Mouse (Mus musculus): ENCODE measurements at regions not wholly inside any gene's neighbourhood (a gene's known extent, or its start where the extent isn't known, plus 50 kb on each side); places are given as distances from the start of the nearest gene placed in this dataset.

DNA sequence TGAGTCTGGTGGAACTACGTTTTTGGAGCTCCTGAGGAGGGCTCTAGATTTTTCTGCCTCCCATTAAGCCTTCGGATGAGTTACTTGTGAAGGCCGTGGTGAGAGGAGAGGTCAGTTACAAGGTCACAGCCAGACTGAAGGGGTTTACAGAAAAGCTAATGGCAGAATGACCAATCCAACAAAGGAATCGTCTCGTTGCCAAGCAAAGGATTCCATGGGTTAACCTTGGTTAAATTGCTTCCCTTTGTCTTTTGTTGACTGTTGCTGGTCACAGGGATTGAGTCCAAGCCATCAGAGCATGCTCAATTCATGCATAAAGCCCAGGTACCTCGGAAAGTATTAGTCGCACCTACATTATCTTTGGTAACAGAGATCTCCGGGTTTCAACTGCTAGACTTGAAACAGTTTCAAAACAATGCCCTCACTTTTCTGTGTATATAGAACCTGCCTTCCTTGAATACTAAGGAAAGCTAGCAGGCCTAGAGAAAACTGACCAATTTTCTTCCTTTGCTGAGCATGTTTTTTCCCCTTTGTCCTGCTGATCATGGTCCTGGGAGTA lies 100.3 kb downstream of the Etaa1 start:
- H3K4me3 ChIP-seq (ENCODE audit: insufficient read depth, low read length): no peak overlapping the region
- TF ChIP-seq CTCF (IDR thresholded peaks at IDR 0.05; ENCODE audit: extremely low read depth, insufficient read depth, low read length) (no peak), POLR2A (IDR thresholded peaks at IDR 0.05; ENCODE audit: extremely low read depth, insufficient read depth, low read length) (no peak)
- no peaks in the 10 kb centered on the region for H3K4me1 ChIP-seq (ENCODE audit: control insufficient read depth, insufficient read depth, low read length)
- H3K27ac ChIP-seq (ENCODE audit: insufficient read depth, low read length): no peak overlapping the region

DNA sequence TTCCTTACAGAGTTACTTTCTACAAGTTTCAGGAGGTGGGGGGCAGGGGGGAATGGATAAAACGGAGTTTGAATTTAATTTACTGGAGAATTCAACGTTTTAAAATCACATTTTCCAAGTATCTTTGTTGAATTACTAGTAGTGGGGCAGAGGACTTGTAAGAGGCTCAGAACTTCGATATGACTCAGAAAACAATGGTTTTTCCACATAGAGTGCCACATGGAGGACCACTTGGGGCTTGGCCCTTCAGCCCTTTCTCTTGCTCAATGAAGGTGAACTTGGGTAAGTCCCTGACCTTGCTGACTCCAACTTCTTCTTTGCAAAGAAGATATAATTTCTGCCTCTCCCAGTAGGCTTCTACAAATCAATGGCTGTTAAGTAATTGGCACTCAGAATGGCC lies 99.8 kb downstream of the Etaa1 start:
- H3K4me1 ChIP-seq (ENCODE audit: control insufficient read depth, insufficient read depth, low read length): no peaks in the 10 kb centered on the region
- no peak overlapping the region for H3K27ac ChIP-seq (ENCODE audit: insufficient read depth, low read length)
- H3K4me3 ChIP-seq (ENCODE audit: insufficient read depth, low read length): no peak overlapping the region
- no peak for TF ChIP-seq CTCF (IDR thresholded peaks at IDR 0.05; ENCODE audit: extremely low read depth, insufficient read depth, low read length)

DNA sequence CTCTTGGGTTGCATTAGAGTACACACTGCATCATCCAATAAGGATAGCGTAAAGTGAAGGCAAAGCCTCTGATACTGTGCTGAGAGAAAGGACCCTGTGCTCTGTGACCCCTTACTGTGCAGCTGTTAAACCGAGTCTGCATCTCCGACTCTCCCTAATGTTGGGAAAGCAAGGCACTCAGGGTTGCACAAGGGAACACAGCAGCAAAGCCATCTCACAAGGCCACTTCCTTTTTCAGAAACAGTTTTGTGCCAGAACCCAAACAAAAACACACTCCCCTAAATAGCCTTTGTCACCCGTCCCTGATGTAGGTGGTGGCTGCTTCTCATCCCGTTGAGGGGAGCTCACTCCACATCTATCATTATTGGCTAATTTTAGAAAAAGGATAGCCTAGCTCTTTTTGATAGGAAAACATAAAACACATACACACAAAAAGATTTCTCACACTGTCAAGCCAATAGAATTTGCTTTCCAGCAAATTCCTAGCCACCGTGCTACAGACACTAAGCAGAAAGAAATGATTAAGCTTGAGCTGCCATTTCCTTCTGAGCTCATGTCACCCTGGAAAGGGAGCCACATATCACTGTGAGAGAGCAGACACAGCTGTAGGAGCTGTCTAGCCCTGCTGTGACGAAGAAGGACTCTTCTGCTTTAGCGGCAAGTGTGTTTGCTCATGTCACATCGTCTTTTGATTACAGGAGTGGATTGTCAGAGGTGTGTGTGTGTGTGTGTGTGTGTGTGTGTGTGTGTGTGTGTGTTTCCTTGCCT lies 94.1 kb downstream of the Etaa1 start:
- no peak overlapping the region for H3K27ac ChIP-seq (ENCODE audit: insufficient read depth, low read length)
- TF ChIP-seq POLR2A (IDR thresholded peaks at IDR 0.05; ENCODE audit: extremely low read depth, insufficient read depth, low read length): no peak
- no peak for TF ChIP-seq CTCF (IDR thresholded peaks at IDR 0.05; ENCODE audit: extremely low read depth, insufficient read depth, low read length)
- H3K4me3 ChIP-seq (ENCODE audit: insufficient read depth, low read length): no peak overlapping the region
- H3K4me1 ChIP-seq (ENCODE audit: control insufficient read depth, insufficient read depth, low read length): no peaks in the 10 kb centered on the region

DNA sequence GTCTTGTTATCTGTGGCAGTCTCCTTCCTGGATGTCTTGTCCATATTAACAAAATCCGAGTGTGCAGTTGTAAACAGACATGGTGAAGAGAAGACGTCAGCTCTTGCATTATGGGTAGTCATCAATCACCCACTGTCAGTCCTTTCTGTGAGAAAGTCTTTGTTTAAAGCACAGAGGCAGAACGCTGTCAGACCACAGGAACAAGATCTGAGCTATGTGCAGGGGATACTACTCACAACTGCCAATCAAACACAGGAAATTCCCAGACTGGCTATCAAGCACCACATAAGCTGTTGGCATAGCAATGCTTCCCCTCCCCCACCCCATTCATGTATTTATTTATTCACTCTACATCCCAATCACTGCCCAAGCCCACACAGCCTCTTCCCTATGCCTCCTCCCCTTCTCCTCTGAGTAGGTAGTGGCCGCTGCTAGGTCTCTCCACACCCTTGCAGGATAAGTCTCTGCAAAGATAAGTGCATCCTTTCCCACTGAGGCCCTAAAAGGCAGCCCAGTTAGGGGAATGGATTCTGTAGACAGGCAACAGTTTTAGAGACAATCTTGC lies 88.8 kb downstream of the Etaa1 start:
- Histone ChIP-seq H3K4me1 (ENCODE audit: control insufficient read depth, insufficient read depth, low read length) (no peaks in the 10 kb centered on the region), H3K27ac (ENCODE audit: insufficient read depth, low read length) (no peak overlapping the region), H3K4me3 (ENCODE audit: insufficient read depth, low read length) (no peak overlapping the region)
- TF ChIP-seq CTCF (IDR thresholded peaks at IDR 0.05; ENCODE audit: extremely low read depth, insufficient read depth, low read length): no peak
- no peak for TF ChIP-seq POLR2A (IDR thresholded peaks at IDR 0.05; ENCODE audit: extremely low read depth, insufficient read depth, low read length)

DNA sequence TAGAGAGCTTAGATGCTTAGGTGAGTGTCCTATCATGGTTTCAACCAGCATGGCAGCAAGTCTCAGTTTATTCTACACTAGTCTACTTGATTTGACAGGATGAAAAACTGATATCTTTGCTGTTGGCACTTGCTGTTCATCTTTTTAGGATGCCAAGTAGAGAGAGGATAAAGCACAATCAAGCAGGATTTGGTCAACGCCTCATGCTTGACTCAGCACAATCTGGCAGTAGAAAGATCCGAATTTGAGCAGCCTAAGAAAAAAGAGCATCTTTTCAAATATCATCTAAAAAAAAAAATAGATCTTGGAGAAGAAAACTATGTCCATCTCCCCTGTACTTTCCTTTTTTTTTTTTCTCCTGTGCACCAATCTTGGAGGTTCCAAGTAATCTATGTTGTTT lies 83.0 kb downstream of the Etaa1 start:
- no peak overlapping the region for H3K4me3 ChIP-seq (ENCODE audit: insufficient read depth, low read length)
- H3K4me1 ChIP-seq (ENCODE audit: control insufficient read depth, insufficient read depth, low read length): no peaks in the 10 kb centered on the region
- H3K27ac ChIP-seq (ENCODE audit: insufficient read depth, low read length): no peak overlapping the region
- TF ChIP-seq CTCF (IDR thresholded peaks at IDR 0.05; ENCODE audit: extremely low read depth, insufficient read depth, low read length): no peak
- no peak for TF ChIP-seq POLR2A (IDR thresholded peaks at IDR 0.05; ENCODE audit: extremely low read depth, insufficient read depth, low read length)

DNA sequence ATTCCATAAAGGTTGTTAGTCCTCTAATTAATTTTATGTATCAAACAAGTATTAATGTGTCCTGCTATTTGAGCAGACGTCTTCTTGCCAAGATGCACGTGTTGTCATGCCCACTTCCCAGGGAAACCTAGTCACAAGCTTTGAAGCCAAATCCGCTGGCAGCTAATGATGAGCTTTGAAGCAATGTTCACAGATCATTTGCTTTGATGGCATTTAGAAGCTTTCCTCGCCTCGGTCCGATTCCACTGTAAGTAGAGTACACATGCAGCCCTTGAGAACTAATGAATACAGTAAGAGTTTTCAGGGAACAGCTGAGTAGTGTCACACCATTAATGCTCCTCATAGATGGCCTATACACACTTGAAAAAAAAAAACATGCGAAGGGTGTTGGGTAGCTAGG lies 81.8 kb downstream of the Etaa1 start:
- H3K4me1 ChIP-seq (ENCODE audit: control insufficient read depth, insufficient read depth, low read length): no peaks in the 10 kb centered on the region
- no peak overlapping the region for H3K27ac ChIP-seq (ENCODE audit: insufficient read depth, low read length)
- H3K4me3 ChIP-seq (ENCODE audit: insufficient read depth, low read length): no peak overlapping the region
- TF ChIP-seq POLR2A (IDR thresholded peaks at IDR 0.05; ENCODE audit: extremely low read depth, insufficient read depth, low read length) (no peak), CTCF (IDR thresholded peaks at IDR 0.05; ENCODE audit: extremely low read depth, insufficient read depth, low read length) (no peak)

DNA sequence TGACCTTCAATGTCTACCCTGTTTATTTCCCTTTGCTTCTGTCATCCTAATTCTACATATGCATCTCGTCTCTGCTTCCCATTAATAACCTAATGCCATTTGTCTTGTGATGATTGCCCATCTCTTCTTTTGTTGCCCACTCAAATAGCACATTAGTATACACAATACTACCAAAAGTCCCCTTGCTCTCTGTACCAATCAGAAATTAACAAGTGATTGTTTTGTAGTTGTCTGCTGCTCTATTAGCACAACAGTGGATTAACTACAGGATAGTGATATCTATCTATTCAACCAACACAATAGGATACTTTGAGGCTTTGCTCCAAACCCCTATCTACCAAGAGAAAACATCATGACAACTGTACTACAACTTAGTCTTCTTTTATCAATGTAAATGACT lies 70.4 kb downstream of the Etaa1 start:
- Histone ChIP-seq H3K27ac (ENCODE audit: insufficient read depth, low read length) (no peak overlapping the region), H3K4me3 (ENCODE audit: insufficient read depth, low read length) (no peak overlapping the region), H3K4me1 (ENCODE audit: control insufficient read depth, insufficient read depth, low read length) (no peaks in the 10 kb centered on the region)
- TF ChIP-seq CTCF (IDR thresholded peaks at IDR 0.05; ENCODE audit: extremely low read depth, insufficient read depth, low read length) (no peak), POLR2A (IDR thresholded peaks at IDR 0.05; ENCODE audit: extremely low read depth, insufficient read depth, low read length) (no peak)
